Mouse (Mus musculus): ENCODE results near the gene Gm49321.

Gene Gm49321

GRCm38 (mm10) chr12:73937353-73937752, at the start of gene Gm49321:
Gm49321 (plus strand) TSS chr12:73937653.
- in situ Hi-C loops (cut with MboI, MseI): loop anchor here (25.0 kb wide), 1 partner anchor 375 kb away; no protein-coding TSS in a partner anchor

GRCm38 (mm10) chr12:73888003-73888783, 49.3 kb upstream of the Gm49321 start:
- in situ Hi-C loops (cut with MboI, MseI): loop anchor here (25.0 kb wide), 1 partner anchor 176 kb away; no protein-coding TSS in a partner anchor

GRCm38 (mm10) chr12:73889571-73889970, 47.9 kb upstream of the Gm49321 start:
- in situ Hi-C loops (cut with MboI, MseI): loop anchor here (25.0 kb wide), 1 partner anchor 177 kb away; no protein-coding TSS in a partner anchor

- in situ Hi-C loops (cut with MboI, MseI): loop anchor here (25.0 kb wide), 1 partner anchor 178 kb away; no protein-coding TSS in a partner anchor
Measured at GRCm38 (mm10) chr12:73890086-73890485, 47.4 kb upstream of the Gm49321 start.

- in situ Hi-C loops (cut with MboI, MseI): loop anchor here (25.0 kb wide), 1 partner anchor 180 kb away; no protein-coding TSS in a partner anchor
Measured at GRCm38 (mm10) chr12:73892616-73893015, 44.8 kb upstream of the Gm49321 start.

GRCm38 (mm10) chr12:73894838-73895237, 42.6 kb upstream of the Gm49321 start:
- in situ Hi-C loops (cut with MboI, MseI): loop anchor here (25.0 kb wide), 1 partner anchor 183 kb away; no protein-coding TSS in a partner anchor

- in situ Hi-C loops (cut with MboI, MseI): loop anchor here (25.0 kb wide), 1 partner anchor 183 kb away; no protein-coding TSS in a partner anchor
Measured at GRCm38 (mm10) chr12:73895674-73896073, 41.8 kb upstream of the Gm49321 start.

- in situ Hi-C loops (cut with MboI, MseI): loop anchor here (25.0 kb wide), 1 partner anchor 184 kb away; no protein-coding TSS in a partner anchor
Measured at GRCm38 (mm10) chr12:73896471-73896870, 41.0 kb upstream of the Gm49321 start.

GRCm38 (mm10) chr12:73898281-73898680, 39.2 kb upstream of the Gm49321 start:
- in situ Hi-C loops (cut with MboI, MseI): loop anchor here (25.0 kb wide), 1 partner anchor 186 kb away; no protein-coding TSS in a partner anchor

- in situ Hi-C loops (cut with MboI, MseI): loop anchor here (5.0 to 10.0 kb wide), 2 partner anchors 62 to 1820 kb away; partner anchors contain the start of genes Jkamp and L3hypdh
Measured at GRCm38 (mm10) chr12:73904133-73904934, 33.1 kb upstream of the Gm49321 start.

- in situ Hi-C loops (cut with MboI, MseI): loop anchor here (10.0 kb wide), 1 partner anchor 1820 kb away; the partner anchor contains the start of genes Jkamp and L3hypdh
Measured at GRCm38 (mm10) chr12:73905041-73905440, 32.4 kb upstream of the Gm49321 start.

- in situ Hi-C loops (cut with MboI, MseI): loop anchor here (10.0 kb wide), 1 partner anchor 1821 kb away; the partner anchor contains the start of genes Jkamp and L3hypdh
Measured at GRCm38 (mm10) chr12:73905555-73905954, 31.9 kb upstream of the Gm49321 start.

- in situ Hi-C loops (cut with MboI, MseI): loop anchor here (10.0 kb wide), 1 partner anchor 1822 kb away; the partner anchor contains the start of genes Jkamp and L3hypdh
Measured at GRCm38 (mm10) chr12:73907079-73907672, 30.3 kb upstream of the Gm49321 start.

- in situ Hi-C loops (cut with MboI, MseI): loop anchor here (10.0 kb wide), 1 partner anchor 1823 kb away; the partner anchor contains the start of genes Jkamp and L3hypdh
Measured at GRCm38 (mm10) chr12:73907673-73908150, 29.7 kb upstream of the Gm49321 start.

- in situ Hi-C loops (cut with MboI, MseI): loop anchor here (10.0 kb wide), 1 partner anchor 1824 kb away; the partner anchor contains the start of genes Jkamp and L3hypdh
Measured at GRCm38 (mm10) chr12:73908274-73909012, 29.0 kb upstream of the Gm49321 start.

GRCm38 (mm10) chr12:73909013-73909575, 28.4 kb upstream of the Gm49321 start:
- in situ Hi-C loops (cut with MboI, MseI): loop anchor here (10.0 kb wide), 1 partner anchor 1824 kb away; the partner anchor contains the start of genes Jkamp and L3hypdh

- in situ Hi-C loops (cut with MboI, MseI): no loop called here
Measured at GRCm38 (mm10) chr12:73918479-73918878, 19.0 kb upstream of the Gm49321 start.

- in situ Hi-C loops (cut with MboI, MseI): loop anchor here (25.0 kb wide), 1 partner anchor 368 kb away; no protein-coding TSS in a partner anchor
Measured at GRCm38 (mm10) chr12:73930266-73930665, 7.2 kb upstream of the Gm49321 start.

- in situ Hi-C loops (cut with MboI, MseI): loop anchor here (25.0 kb wide), 1 partner anchor 369 kb away; no protein-coding TSS in a partner anchor
Measured at GRCm38 (mm10) chr12:73931274-73931673, 6.2 kb upstream of the Gm49321 start.

All from T-helper 1 cell (primary cell).